Mouse (Mus musculus): ENCODE data around the gene Hivep3.

The Hivep3 gene

DNA sequence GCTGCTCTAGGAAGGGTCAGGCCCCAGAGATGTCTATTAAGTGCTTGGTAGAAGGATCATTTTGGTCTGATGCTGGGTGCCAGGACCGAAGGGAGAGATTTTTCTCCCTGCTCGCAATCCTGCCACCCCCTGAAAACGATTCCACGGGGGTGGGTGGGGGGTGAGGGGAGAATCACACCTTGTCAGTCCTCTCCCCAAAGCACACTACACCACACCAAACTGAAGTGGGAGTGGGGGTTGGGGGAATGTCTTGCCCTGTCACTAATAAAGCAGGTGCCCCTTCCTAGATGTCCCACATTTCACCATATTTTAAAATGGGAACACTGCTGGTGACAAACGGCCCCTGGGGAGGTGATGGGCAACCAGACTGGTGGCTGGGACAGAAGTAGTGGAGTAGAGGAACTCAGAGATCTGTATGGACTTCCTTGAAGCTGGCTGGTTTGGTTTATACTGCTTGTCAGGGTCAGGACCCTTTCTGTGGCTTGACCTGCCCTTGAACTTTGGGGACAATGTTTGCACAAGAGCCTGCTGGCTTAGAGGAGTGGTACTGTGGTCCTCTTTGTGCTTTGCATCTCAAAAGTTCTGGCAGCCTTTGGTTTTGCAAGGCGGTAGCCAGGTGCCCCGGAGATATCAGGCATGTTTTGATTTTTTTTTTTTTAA, 81.7 kb downstream of the Hivep3 start:
- in situ Hi-C loops (cut with MboI, MseI), result loop anchor here (5.0 kb wide), 1 partner anchor 62 kb away; no protein-coding TSS in a partner anchor

- in situ Hi-C loops (cut with MboI, MseI), result loop anchor here (5.0 kb wide), 1 partner anchor 62 kb away; no protein-coding TSS in a partner anchor
These were observed 82.2 kb downstream of the Hivep3 start for GRCm38 (mm10) chr4:119815793-119816161.

- in situ Hi-C loops (cut with MboI, MseI), result loop anchor here (5.0 kb wide), 1 partner anchor 61 kb away; no protein-coding TSS in a partner anchor
These were observed 83.2 kb downstream of the Hivep3 start for GRCm38 (mm10) chr4:119816620-119817356.

- in situ Hi-C loops (cut with MboI, MseI), result no loop called here
These were observed 92.4 kb downstream of the Hivep3 start for GRCm38 (mm10) chr4:119825956-119826355.

GRCm38 (mm10) chr4:119828386-119828785, 94.8 kb downstream of the Hivep3 start:
- in situ Hi-C loops (cut with MboI, MseI), result no loop called here

- in situ Hi-C loops (cut with MboI, MseI), result no loop called here
These were observed 95.4 kb downstream of the Hivep3 start for GRCm38 (mm10) chr4:119828996-119829395.

GRCm38 (mm10) chr4:119833333-119833732, 99.7 kb downstream of the Hivep3 start:
- in situ Hi-C loops (cut with MboI, MseI), result no loop called here

DNA sequence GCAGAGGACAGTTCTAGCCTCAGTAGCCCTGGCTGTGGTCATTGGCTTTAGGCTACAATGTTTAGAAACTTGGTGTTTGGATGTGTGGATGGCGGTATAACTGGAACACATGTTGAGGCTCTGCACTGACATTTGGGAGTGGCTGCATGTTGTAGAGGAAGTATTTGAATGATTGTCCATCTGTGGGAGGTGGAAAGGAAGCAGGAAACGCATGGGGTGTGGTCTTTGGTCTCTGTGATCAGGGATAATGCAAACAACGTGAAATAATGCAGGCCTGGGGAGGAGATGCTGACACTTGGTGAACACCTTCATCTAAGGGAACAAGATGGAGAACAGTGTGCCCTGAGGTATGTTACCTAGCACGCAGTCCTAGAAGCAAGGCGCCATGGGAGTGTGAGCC, 100.3 kb downstream of the Hivep3 start:
- in situ Hi-C loops (cut with MboI, MseI), result no loop called here

DNA sequence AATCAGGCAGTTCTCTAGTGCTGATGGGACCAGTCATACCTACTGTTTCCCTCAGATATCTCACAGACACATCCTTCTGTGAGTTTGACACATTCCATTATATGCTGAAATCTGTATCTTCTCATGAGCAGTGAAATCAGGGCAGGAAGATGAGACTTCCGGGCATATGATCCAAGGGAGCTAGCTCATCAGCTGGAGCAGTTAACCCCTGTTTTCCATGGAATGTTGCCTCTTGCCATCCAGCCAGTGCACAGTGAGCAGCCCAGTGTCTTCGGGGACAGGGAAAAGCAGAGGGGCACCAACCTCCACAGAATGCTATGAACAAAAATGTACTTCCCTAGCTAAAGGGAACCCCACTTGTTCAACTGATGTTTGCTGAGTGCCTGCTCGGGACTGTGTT, 102.6 kb downstream of the Hivep3 start:
- in situ Hi-C loops (cut with MboI, MseI), result no loop called here

GRCm38 (mm10) chr4:119837505-119838065, 104.0 kb downstream of the Hivep3 start:
- in situ Hi-C loops (cut with MboI, MseI), result no loop called here

- in situ Hi-C loops (cut with MboI, MseI), result no loop called here
These were observed 104.7 kb downstream of the Hivep3 start for GRCm38 (mm10) chr4:119838308-119838707.

DNA sequence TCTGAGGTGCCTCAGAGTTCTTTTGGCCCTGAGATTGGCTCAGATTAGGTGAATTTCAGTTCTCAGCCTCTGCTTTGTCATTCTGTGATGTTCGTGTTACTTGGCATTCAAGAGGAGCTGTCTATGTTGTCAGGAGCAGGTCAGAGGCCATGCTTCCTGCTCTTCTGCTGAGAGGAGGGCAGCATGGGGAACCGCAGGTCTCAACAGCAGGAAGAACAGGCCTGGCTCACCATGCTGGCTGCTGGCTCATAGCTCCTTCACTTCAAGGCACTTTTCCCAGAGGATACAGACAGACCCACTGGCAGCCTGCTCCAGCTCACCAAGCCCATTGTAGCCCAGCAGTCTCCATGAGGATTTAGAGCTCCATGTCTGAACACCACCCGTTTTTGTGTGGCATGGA, 109.7 kb downstream of the Hivep3 start:
- in situ Hi-C loops (cut with MboI, MseI), result no loop called here

- in situ Hi-C loops (cut with MboI, MseI), result no loop called here
These were observed 110.7 kb downstream of the Hivep3 start for GRCm38 (mm10) chr4:119844267-119844666.

GRCm38 (mm10) chr4:119845596-119846161, 112.1 kb downstream of the Hivep3 start:
- in situ Hi-C loops (cut with MboI, MseI), result no loop called here

DNA sequence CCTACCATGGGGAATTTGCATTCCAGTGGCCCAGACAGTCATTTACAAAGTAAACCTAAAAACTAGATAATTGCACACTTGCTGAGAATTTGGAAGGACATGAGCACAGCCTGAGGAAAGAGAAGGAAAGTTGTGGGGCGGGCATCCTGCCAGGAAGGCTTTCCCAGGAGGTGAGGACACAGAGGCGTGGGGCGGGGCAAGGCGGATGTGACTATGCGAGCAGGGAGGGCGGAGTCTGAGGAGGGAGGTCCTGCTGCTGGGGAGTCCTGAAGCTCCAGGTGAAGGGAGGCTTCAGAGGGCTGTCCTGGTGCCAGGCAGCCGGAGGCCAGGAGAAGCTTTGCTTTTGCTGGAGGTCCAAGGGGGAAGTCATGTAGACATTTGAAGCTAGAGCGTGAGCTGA, 118.9 kb downstream of the Hivep3 start:
- in situ Hi-C loops (cut with MboI, MseI), result no loop called here

DNA sequence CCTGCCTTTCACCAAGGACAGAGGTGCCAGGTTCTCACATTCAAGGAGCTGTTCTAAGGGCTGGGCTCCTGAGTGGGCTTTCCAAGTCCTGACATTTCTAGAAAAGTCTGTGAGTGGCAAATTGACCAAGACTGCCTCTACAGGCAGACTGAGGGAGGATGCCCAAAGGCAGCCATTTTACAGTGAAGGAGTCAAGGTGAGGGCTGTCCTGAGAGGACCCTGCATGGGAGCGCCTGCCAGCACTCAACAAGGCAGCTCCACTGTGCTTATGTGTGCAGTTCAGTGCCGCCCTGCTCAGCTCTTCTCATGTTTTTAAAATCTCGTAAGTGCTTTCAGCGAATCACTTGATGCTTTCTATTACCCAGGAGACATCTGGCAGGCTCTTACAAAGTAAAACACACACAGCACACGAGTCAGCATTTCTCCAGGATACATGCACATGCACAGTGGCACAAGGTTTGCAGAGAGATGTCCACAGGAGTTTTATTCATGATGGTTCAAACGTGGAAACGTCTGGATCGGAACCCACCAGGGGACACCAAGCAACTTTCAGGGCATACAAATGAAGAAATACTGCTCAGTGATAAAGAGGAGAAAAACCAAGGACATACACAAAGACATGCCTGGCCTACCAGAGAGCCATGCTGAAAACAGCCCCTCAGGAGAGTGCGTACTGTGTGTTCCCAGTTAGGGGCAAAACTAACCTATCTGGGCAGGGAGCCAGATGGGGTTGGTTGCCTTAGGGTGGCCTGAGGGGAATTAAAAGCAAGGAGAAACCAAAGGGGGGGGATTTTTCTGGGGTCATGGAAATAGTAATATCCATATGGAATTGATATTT, 120.9 kb downstream of the Hivep3 start:
- in situ Hi-C loops (cut with MboI, MseI), result no loop called here

DNA sequence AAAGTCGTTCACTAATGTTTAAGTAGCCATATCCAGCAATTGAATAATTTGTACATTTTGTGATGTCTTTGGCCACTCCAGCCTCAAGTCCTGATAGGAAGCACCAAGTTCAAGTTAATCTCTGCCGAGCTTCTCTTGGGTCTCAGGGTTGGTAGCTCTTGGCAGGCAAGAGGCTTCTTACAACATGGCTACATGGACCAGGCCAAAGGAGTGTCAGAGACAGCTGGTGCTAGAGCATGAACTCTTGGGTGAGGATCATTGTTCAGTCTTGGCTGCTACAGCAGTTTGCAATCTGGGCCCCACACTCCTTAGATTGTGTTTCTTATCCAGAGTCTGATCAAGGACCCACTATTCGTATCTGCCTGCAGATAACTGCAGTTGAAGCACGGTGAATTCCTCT, 125.9 kb downstream of the Hivep3 start:
- in situ Hi-C loops (cut with MboI, MseI), result no loop called here

DNA sequence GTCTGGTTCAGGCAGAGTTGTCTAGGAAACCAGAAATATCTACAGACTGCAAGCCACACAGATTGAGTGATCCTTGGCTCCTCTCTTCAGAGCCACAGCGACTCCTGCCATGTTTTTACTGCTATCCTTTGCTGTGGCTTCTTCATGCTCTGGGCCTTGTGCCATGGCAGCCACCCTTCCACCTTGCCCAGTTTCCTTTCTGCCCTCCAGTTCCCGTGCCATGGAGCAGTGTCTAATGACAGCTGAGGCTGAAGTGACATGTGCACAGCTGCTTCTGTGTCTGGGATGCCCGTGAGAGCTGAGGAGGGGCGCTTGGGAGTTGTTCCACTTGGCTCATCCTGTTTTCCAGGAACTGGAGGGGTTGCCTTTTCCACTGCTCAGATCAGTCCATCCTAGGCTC, 127.4 kb downstream of the Hivep3 start:
- in situ Hi-C loops (cut with MboI, MseI), result no loop called here

DNA sequence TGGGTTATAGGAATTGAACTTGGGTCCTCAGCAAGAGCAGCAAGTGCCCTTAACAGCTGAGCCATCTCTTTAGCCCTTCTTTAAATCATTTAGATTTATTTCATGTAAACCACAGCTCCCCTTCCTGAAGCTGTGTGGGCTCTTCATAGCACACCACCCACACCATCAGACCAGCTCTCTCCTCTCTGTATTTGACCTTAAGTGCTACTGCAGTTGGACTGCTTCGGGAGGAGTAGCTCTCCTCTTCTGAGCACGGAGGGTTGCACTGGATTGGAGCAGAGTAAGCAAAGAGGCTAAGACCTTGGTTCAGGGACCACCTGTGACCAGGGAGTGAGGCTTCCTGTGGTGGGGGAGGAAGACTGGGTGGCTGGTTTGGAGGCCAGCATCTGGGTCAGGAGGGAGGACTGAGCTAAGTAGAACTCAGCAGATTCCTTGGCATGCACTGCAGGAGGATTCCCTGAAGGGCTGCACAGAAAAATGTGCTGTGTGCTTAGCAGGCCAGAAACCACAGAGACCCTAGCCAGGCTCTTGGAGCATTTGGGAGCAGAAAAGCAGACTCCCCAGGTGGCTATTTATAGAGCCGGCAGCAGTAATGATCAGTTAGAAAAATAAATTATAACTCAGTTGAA, 132.4 kb downstream of the Hivep3 start:
- in situ Hi-C loops (cut with MboI, MseI), result no loop called here

GRCm38 (mm10) chr4:119867132-119867531, 133.5 kb downstream of the Hivep3 start:
- in situ Hi-C loops (cut with MboI, MseI), result no loop called here

- in situ Hi-C loops (cut with MboI, MseI), result no loop called here
These were observed 136.8 kb downstream of the Hivep3 start for GRCm38 (mm10) chr4:119870411-119870810.
